Mouse (Mus musculus): ENCODE results near the gene Ooep.

GRCm38 (mm10) chr9:78395244-78395629, 16.7 kb upstream of the Ooep start:
- TF ChIP-seq CTCF (IDR thresholded peaks at IDR 0.05; ENCODE audit: control insufficient read depth, insufficient read depth, insufficient read length) (no peak), USF1 (IDR thresholded peaks at IDR 0.05; ENCODE audit: low read depth) (no peak), MAX (IDR thresholded peaks at IDR 0.05) (no peak), MYOD1 (IDR thresholded peaks at IDR 0.05; ENCODE audit: control insufficient read depth, insufficient read length, low read depth) (no peak), CEBPB (IDR thresholded peaks at IDR 0.05; ENCODE audit: low read depth) (no peak), FOSL1 (IDR thresholded peaks at IDR 0.05; ENCODE audit: insufficient read depth, low read length, poor library complexity, severe bottlenecking) (no peak)

Data from C2C12 (cell line).